Mouse (Mus musculus): ENCODE measurements at regions not wholly inside any gene's neighbourhood (a gene's known extent, or its start where the extent isn't known, plus 50 kb on each side); places are given as distances from the start of the nearest gene placed in this dataset.

DNA sequence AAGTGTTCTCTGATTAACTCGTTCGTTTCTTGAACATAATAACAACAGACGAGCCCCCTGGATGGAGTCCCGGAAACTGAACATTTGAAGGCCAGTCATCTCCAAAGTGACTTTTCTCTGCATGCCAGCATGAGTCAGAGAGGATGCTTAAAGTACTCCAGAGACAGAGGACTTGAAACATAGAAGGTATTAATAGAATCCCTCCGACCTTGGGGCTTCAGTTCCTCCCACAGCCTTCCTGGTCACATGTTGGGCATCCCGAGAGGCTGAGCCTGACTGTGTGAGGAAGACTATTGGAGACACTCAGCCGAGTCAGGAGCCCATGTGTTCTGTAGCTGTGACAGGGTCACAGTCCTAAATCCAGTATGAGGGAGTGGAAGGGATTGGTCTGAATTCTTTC, 232.7 kb upstream of the Serp2 start:
- DNase-seq (ENCODE audit: low spot score in 2 of 2), result no peak

DNA sequence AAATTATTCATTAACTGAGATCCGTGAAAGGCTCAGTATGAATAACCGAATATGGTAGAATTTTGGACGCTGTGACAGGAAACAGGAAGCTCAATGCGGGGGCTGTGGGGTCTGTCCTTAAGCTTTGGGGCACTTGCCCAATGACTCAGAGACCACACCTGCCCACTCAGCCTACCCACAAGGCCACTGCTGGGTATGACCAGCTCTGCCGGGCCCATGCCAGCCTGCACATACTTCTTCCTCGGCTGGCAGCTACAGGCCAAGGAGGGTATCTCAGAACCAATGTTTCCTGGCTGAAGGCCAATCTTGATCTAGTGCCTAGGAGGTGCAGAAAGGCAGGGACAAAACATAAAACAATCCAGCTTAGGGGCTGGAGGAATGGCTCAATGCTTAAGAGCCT, 230.9 kb upstream of the Serp2 start:
- DNase-seq (ENCODE audit: low spot score in 2 of 2), result no peak

DNA sequence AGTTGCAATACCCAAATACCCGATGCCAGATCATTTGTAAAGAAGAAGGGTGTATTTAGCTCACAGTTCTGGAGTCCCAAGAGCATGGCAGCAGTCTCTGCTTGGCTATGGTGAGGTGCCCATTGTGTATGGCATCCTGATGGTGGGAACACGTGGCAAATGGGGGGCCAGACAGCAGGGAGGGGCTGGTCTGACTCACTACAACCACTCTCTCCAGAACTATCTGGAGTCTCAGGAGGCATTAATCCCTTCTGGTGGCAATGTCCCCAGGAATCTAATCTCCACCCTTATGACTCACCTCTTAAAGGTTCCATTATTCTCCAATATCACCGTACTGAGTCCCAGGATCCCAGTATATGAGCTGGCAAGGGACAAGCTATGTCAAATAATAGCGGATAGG, 229.5 kb upstream of the Serp2 start:
- DNase-seq (ENCODE audit: low spot score in 2 of 2), result no peak

DNA sequence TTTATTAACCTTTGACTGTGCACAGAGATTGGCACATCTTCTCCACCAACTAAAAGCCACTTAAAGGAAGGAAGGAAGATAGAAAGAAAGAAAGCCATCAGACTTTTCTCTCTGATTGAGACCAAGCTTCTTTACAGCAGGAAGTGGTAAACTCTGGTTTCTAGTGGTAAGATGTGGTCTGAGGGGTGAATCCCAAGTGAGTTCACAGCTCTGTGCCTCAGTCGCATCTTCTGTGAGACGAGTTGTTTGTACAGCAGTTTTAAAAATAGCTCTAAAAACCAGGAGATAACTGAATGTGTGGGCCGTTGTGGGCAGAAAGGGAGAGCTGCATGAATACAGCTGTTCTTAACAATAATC, 224.8 kb upstream of the Serp2 start:
- no peak for DNase-seq (ENCODE audit: low spot score in 2 of 2)

DNA sequence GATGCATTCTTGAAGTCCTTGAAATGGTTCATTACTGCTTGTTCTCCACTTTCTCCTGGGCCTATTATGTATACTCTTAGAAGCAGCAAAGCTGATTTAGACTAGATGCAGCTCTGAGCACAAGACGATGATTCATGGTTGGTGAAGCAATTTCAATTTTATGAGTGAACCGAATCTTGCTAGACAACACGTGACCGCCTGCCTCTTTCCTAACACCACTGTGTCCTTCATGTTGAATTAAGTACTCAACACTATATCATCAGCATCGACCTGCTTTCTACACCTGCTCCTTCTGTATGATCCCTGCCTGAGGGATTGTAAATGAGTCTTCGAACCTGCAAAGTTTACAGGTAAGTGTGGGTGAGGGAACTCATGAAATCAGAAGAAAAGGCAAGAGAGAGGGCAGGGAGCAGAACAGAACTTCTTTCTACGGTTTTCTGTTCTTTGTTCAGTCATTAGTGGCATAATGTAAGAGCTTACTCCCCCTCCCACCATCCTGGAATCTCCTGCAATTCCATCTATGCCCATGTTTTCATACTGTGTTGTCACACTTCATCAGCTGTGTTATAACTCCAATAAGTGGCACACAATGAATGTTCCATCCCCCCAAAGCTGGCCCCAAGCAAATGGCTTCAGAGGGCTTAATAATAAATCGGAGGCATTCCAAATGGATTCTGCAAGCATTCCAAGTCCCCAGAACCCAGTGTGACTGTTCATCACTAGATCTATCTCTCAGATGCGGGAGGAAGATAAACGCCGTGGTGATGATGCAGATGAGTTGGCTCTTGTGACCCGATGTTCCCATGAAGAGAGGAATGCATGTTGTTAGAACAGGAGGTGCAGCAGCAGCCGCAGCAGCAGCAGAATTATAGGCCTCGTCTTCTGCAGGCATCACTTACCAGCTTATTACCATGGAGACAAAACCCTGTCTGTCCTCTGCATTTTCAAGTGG, 224.2 kb upstream of the Serp2 start:
- DNase-seq (ENCODE audit: low spot score in 2 of 2), result no peak

DNA sequence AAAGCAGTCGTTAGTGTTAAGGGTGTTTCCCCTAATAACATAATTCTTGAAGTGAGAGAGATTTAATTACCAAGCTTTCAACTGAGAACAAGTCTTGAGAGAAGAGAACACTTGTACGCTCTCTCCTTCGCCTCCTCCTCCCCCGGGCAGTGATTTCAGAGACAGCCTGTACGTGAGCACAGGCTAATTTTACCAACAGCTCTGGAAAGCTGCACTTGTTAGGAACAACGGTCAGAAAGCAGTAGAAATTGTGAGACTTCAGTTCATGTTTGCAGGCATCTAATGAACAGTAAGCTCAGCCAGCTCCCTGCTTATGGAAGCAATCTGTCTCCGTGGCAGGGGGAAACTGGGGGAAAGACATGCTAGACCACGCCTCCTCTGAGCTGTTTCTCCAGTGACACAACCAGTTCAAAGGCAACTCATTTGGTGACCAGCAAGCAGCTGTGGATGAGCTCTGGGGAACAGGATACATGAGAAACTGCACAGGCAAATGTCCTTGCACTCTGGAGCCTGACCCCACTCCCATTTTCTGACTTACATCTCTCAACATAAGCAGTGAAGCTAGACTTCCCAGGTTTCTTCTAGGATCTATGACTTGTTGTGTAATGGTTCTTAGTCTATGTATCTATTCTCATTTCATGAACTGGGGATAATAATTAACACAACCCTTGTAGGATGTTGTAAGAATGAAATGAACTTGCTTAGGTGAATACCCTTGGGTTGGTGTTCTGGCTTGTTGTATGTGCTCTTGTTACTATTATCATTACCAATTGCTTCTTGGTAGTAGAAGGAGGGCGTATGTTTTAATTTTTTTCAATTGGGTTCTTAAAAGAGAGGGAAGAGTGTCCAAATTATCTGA, 222.1 kb upstream of the Serp2 start:
- DNase-seq (ENCODE audit: low spot score in 2 of 2), result no peak

DNA sequence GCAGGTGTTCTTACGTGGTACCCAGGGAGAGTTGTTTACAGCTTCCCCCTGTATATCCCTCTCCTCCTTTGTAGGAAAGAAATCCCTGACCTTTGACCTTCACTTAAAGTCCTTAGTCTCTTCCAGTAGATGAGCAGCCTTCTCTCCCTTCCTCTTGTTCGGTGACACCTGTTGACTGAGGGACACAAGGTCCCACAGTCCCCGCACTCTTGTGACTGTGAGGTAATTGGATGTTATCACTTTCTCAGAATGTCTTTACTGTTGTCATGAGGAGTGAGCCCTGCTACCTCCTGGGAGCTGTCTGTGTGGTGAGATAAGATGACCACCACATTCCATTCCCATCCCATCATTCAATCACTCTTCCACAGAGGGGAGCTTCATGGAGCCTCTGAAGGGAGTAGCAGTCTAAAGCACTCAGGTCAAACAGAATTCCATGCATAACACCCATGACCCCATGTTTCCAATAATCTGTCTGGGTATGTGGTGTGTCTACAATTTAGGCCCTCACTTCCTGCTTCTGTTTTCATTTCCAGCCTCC, 218.8 kb upstream of the Serp2 start:
- DNase-seq (ENCODE audit: low spot score in 2 of 2), result no peak

DNA sequence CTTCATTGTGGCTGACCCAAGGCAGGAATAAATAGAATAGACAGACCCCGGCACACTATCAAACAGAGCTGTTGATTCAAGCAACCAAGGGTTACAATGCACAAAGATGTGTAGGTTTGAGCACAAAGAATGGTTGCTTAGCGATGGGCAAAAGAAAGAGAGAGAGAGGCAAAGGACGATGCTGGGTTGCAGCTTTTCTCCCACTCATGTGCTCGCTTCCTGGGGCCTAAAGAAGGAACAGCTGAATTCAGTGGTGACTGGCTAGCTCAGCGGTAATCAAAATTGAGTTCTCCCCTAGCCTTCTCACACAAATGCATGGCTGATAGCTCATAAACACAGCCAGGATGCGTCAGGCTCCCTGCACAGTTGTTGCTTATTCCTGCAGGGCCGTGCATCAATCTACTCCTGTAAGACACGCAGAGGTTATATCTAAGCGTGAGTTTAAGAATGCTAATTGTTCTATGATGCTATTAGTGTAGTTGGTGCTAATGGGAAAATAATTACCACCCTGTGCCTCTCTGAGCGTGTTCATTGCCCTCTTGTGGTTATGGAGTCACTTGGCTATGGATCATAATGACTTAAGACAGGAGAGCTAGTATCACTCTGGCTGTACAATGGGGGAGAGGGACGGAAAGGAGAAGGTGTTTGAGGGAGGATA, 216.2 kb upstream of the Serp2 start:
- DNase-seq (ENCODE audit: low spot score in 2 of 2), result no peak

DNA sequence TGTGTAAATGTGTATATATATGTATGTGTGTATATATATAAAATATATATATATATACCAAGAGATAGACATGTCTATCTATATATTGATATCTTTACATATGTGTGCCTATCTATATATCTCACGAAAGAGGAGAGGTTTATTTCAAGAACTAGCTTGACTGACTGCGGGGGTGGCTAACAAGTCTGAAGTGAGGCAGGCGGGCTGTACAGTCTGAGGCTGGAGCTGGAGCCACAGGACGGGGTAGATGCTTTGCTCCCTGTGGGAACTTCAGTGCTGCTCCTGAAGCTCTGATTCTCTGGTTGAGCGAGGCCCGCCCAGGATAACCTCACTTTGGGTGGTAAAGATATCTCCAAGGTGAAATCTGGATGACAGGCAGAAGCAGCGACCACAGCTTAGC, 213.4 kb upstream of the Serp2 start:
- no peak for DNase-seq (ENCODE audit: low spot score in 2 of 2)

DNA sequence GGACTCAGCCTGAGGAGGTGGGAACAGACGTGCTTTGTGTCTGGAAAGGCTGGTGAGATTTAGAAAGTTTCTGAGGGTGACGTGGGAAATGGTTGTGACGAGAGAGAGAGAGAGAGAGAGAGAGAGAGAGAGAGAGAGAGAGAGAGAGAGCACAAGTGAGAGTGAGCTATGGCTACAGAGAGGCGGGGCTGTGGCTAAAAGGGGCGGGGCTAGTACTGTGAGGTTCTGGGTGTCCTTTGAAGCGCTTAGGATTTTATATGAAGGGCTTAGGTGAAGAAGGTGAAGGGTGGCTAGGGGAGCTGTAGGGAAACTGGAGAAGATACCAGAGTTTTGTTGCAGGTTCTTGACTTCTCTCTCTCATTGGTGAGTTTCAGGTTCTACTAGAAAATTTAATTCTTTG, 210.6 kb upstream of the Serp2 start:
- DNase-seq (ENCODE audit: low spot score in 2 of 2), result no peak

DNA sequence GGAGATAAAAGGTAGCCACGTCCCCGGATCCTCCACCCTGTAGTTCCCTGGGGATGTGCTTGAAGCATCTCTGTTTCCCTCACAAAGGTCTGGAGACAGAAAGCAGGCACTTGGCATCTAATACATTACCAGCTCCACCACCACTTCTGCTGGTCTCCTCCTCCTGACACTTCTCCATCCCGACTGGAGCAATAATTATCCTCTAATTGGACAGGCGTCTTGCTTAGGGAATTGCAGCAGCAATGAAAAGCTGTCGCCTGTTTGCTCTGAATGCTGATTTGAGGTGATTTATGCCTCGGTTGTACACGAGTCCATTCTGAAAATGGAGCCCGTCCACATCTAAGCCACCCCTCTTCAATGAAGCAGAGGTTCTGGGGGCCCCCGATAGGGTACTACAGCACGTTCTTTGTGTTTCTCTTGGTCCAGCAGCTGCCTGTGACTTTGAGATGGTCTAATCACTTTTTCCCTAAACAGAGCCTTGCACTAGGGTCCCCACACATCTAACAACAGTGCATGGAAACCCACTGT, 209.6 kb upstream of the Serp2 start:
- DNase-seq (ENCODE audit: low spot score in 2 of 2), result no peak

DNA sequence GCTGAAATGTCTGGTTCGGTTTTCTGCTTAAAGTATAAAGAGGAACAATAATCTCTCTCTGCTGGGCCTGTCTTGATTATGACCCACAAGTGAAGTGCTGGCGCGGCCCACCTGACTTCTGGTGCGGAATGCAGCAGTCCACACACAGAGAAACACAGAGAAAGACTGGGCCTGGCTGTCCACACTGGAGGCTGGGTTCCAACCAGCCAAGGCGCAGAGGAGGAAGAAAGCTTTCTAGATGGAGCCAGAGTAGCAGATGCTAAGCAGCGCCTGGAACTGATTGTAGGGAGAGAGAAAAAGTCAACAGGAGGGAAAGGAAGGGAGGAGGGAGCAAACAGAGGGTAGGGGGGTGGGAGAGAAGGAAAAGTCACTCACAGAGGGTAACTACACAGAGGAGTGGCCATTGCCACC, 208.4 kb upstream of the Serp2 start:
- peak in 1 of 2 experiments; percentile 39 for DNase-seq (ENCODE audit: low spot score in 2 of 2)

DNA sequence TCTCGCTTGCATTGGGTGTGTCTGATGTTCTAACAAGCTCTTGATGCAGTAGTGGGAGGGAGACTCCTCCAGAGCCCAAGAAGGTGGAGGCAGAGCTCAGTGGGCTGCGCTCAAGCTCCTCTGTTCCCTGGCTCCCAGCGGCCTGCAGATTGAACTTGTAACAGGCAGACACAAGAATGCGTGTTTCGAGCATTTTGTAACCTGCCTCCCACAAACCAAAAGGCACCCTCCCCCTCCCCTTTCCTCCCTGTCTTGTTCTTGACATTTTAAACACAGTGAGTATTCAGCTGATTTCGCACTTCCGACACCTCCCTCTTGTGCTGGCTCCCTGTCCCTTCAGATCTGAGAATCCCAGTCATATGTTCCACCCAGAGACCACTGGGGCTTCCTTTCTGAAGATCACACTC, 207.7 kb upstream of the Serp2 start:
- DNase-seq (ENCODE audit: low spot score in 2 of 2), result peak; percentile 62 to 63

DNA sequence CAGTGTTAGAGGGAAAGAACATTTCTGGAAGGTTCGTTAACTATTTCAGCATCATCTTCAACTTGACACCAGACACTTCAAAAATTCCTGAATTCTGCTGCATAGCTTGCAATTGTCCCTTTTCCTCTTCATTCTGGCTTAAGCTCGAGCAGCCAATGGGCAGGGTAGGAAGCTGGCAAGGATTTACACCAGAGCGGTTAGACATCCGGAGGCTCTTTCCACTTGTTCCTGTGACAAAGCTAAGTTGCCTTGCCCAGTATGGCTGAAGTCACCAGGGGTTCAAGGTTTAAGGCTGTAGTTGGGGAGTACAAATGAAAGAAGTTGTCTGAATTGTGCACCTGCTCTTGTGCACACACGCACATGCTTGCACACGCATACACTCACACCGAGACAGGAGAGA, 206.8 kb upstream of the Serp2 start:
- DNase-seq (ENCODE audit: low spot score in 2 of 2), result no peak

DNA sequence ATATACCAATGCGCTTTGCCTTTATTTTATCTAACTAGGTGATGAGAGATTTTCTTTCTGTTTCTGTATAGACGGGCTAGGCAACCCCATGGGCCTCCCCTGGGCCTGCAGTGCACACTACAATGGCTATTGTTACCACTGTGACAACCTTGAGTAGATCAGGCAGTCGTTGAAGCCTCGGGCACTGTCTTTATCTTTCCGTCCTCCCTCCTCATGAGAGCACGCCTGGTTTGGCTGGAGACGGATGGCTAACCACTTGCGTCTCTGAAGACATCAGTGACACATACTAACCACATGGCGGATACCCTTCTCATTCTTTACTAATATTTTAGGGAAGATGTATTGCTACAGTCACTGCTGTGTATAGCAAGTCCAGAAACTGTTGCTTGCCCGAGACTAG, 206.1 kb upstream of the Serp2 start:
- no peak for DNase-seq (ENCODE audit: low spot score in 2 of 2)

DNA sequence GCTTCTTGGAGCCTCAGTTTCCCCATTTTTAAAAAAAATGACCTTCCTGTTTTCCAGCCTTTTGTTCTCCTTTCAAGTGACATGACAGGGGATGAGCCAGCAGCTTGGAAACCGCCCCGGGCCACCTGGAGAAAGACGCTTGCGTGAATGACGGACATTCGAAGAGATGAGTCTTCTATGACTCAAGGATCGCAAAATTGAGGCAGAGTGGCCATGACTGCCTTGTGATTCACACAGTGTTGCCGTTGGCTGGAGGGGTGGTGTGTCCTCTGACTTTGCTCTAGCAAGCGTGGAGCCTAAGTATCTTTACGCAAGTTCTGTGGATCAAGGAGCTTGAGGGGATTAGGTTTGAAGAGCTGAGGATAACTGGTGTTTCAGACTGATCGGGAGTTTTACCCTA, 205.0 kb upstream of the Serp2 start:
- no peak for DNase-seq (ENCODE audit: low spot score in 2 of 2)

DNA sequence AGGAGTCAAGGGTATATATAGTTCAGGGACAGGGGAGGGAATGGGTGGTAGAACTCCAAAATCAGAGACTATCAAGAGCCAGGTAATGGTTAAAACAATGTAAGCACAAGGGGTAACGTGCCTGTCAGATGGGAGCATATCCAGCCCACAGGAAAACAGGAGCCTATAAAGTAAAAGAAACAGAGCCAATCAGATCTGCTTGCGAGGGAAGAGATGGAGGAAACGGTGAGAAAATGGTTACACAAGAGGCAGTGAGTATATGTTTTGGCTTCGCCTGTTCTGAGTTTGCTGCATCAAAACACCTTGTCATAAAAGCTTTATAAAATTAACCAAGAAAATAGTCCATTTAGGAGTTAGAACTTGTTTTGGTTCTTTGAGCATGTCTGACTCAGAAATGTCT, 204.6 kb upstream of the Serp2 start:
- DNase-seq (ENCODE audit: low spot score in 2 of 2), result no peak

DNA sequence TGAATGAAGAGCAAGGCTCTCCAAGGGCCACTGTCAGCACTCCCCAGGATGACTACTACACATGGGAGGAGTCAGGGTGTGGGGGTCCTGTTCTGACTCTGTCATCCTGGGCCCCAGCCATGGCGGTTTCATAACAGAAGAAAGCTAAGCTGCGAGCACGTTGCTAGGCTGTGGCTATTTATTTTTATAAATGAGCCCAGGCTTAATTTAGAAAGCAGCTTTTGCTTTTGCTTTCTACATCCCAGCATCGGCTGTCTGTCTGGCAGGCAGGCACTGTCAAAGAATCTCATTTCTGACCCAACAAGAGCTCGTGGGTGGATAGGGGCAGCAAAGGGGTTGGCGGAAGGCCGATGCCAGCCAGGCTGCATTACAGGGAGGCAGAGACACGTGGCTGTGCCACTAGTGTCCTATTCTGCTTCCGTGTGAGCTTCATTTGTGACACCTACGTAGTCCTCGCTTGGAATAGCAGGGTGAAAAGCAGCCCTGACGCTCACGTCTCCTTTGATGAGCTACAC, 203.9 kb upstream of the Serp2 start:
- DNase-seq (ENCODE audit: low spot score in 2 of 2), result peak; percentile 51 to 70

DNA sequence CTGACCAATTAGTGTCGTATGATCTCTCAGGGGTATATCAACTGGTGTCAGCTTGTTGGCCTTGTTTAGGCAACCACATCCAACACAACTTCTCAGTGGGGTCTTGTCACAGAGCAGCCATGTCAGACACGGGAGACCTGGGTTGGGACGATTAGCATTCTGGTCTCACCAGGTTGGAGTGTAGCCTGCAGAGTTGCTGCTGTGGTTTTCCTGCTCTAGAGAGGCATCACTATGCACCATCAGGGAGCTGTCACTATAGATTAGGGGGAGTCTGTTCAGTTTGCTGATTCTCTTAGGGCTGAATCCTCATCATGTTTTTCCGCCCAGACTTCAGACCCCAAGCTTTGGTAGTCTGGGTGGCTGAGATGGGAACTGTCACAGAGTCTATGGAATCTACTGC, 202.7 kb upstream of the Serp2 start:
- DNase-seq (ENCODE audit: low spot score in 2 of 2), result no peak

DNA sequence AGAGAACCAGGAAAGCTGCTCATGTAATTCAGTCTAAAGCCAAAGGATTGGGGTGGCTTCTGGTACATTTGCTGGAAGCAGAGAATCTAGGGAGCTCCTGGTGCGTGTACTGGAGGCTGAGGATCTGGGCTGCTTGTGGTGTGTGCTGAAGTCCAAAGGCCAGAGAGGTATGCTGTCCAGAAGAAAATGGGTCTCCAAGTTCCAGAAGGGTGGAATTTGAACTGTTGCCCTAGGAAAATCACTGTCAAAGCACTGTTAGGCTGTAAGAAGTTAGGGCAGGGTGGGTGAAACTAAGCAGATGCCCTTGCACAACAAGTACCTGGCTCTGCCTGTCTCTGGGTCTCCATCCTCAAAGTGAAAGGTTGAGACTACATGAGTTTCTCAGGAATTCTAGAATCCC, 201.9 kb upstream of the Serp2 start:
- no peak for DNase-seq (ENCODE audit: low spot score in 2 of 2)

DNA sequence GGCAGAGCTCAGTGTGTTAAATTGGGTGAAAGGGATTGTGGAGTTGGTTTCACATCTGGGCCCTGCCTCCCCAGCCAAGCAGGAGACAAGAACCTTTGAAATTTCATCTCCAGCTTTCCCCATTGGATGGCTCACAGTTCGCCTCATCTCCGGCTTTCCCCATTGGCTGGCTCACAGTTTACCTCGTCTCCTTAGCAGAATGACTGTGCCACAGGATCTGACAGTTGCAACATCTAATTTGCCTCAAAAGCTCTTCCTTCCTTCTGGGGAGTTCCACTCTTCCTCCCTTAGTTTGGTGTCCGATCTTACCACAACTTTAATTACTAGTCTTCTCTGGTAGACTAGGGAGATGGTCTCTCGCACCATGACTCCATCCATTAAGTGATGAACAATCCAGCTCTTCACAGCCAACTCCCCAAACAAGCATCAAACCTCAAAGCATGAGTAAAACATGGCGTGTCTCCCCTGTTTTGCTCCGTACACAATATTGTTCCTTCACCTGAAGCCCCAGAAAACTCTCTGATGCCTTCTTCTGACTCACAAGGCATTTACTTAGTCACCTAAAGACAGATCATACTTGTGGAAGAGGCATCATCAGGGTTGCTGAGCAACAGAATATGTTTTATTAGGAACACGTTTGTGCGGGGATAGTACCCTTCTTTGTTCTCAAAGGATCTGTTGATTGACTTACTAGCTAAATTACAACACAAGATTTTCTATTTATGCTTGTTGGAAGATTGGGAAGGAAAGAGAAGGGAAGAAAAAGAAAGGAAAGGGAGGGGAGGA, 199.1 kb upstream of the Serp2 start:
- DNase-seq (ENCODE audit: low spot score in 2 of 2), result no peak
